Mouse (Mus musculus) brain, embryonic 14.5 days (tissue): Measurements from ENCODE around the gene Sars.

Experiments used
- CTCF ChIP-seq: fragments of 200-500 bp; IDR thresholded peaks from 2 replicates; pipeline ENCODE4 v1.5.1; 2012; ENCODE audit warnings: inconsistent platforms, mild to moderate bottlenecking, moderate library complexity, borderline replicate concordance; ENCODE audit not compliant: insufficient read depth, insufficient read length; ENCODE audit errors: extremely low read depth
- POLR2A ChIP-seq: fragments of 200-500 bp; IDR thresholded peaks from 2 replicates; pipeline ENCODE4 v1.6.1; 2012; ENCODE audit warnings: mild to moderate bottlenecking, inconsistent platforms, borderline replicate concordance; ENCODE audit not compliant: poor library complexity, insufficient read depth, insufficient read length, severe bottlenecking; ENCODE audit errors: extremely low read depth

GRCm38 (mm10) chr3:108424944-108425623 lies 19.9 kb downstream of the Sars start:
- TF ChIP-seq CTCF (no peak), POLR2A (no peak)
